Mouse (Mus musculus) liver, adult 2 months (tissue): Measurements from ENCODE around the gene H2-Aa. TPM values are rescaled to one million over a fixed set of nuclear protein-coding genes. Genes with fewer than 3 reads are reported as not detected.

ENCODE experiments used
- DNase-seq: peaks from one replicate; pipeline ENCODE4 v3.0.0-alpha.2; 2011; ENCODE audit warnings: low read depth, low spot score; ENCODE audit errors: extremely low read depth
- H3K27ac ChIP-seq: fragments of 200-500 bp; replicated peaks from 2 replicates; pipeline ENCODE4 v1.5.1; 2012; ENCODE audit warnings: low read depth, mild to moderate bottlenecking, control low read depth, inconsistent platforms, low read length; ENCODE audit not compliant: insufficient read depth
- H3K27me3 ChIP-seq: fragments of 200-500 bp; 2 replicates; pipeline ENCODE4 v1.6.1; 2012; ENCODE audit warnings: mild to moderate bottlenecking, moderate library complexity, low read length, inconsistent platforms; ENCODE audit not compliant: control insufficient read depth, insufficient read depth
- H3K36me3 ChIP-seq: fragments of 200-500 bp; 2 replicates; pipeline ENCODE4 v1.6.1; 2012; ENCODE audit warnings: low read length, inconsistent platforms; ENCODE audit not compliant: control insufficient read depth, insufficient read depth
- H3K4me1 ChIP-seq: fragments of 200-500 bp; 2 replicates; pipeline ENCODE4 v1.6.1; 2011; ENCODE audit warnings: low read length; ENCODE audit not compliant: control insufficient read depth, insufficient read depth
- H3K4me3 ChIP-seq: fragments of 200-500 bp; 2 replicates; pipeline ENCODE4 v1.5.1; 2011; ENCODE audit warnings: low read depth, mild to moderate bottlenecking, control low read depth, low read length, moderate library complexity; ENCODE audit not compliant: insufficient read depth
- H3K79me2 ChIP-seq: fragments of 200-500 bp; 2 replicates; pipeline ENCODE4 v1.6.1; 2012; ENCODE audit warnings: inconsistent platforms, mild to moderate bottlenecking, low read length, moderate library complexity; ENCODE audit not compliant: control insufficient read depth, insufficient read depth
- H3K9ac ChIP-seq: fragments of 200-500 bp; 2 replicates; pipeline ENCODE4 v1.6.1; 2012; ENCODE audit warnings: low read depth, mild to moderate bottlenecking, control low read depth, inconsistent platforms, low read length
- CTCF ChIP-seq: fragments of 200-500 bp; IDR thresholded peaks from 2 replicates; pipeline ENCODE4 v1.5.1; 2011; ENCODE audit warnings: low read depth, low read length, control low read depth
- POLR2A ChIP-seq: fragments of 200-500 bp; IDR thresholded peaks from 2 replicates; pipeline ENCODE4 v1.6.1; 2011; ENCODE audit warnings: low read length, control low read depth; ENCODE audit not compliant: insufficient read depth; ENCODE audit errors: extremely low read depth
- WGBS: fragments of 180-500 bp; shearing (Covaris S2); methylation state at CpG from one replicate; pipeline ENCODE4 v1.1.7; 2018; 5-methylcytosine and 5-hydroxymethylcytosine counted together
- polyA plus RNA-seq: library from polyadenylated mRNA; depleted of rRNA; stranded (reverse); fragments of >200 nt; gene quantifications from 2 replicates; pipeline ENCODE4 v1.2.3, GENCODE M21; 2012
- total RNA-seq: library from RNA; depleted of rRNA; stranded (reverse); fragments of >200 nt; gene quantifications from 2 replicates; pipeline ENCODE4 v1.2.3, GENCODE M21; 2014

The H2-Aa gene
- total and polyA plus RNA-seq, 2 experiments = 32.8 to 78.0 TPM

DNA sequence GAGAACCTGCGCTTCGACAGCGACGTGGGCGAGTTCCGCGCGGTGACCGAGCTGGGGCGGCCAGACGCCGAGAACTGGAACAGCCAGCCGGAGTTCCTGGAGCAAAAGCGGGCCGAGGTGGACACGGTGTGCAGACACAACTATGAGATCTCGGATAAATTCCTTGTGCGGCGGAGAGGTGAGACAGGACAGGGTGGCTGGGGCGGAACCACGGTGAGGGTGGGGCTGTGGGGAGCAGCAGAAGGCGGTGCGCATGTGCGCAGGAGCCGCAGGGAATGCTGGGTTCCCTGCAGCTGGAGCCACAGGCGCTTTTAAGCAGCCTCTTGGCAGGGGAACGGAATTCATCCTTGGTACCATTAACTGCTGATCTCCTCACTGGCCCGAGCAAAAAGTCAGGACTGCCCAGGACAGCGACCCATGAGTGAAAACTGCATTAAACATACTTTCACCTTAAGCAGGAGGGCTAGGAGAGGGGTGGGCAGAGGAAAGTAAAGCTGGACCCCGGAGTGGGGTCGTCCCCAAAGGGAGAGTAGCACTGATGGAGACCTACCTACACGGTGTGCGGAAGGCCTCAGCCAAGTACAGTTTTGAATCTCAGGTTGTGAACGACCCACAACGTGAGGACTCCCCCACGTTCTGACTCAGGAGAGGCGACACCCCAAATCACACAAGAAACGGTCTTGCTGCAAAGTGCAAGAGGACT is 22.2 kb upstream of the H2-Aa start:
- Histone ChIP-seq H3K36me3 (no peaks in the 10 kb centered on the region), H3K27me3 (no peaks in the 10 kb centered on the region), H3K4me3 (peak overlapping the region; percentile 74), H3K4me1 (no peaks in the 10 kb centered on the region), H3K79me2 (no peaks in the 10 kb centered on the region), H3K27ac (no peak overlapping the region), H3K9ac (peak overlapping the region; percentile 72)
- WGBS = 26% methylated on average over 38 of the region's 38 CpGs
- DNase-seq = peak; percentile 59
- TF ChIP-seq POLR2A = no peak
- no peak for TF ChIP-seq CTCF

DNA sequence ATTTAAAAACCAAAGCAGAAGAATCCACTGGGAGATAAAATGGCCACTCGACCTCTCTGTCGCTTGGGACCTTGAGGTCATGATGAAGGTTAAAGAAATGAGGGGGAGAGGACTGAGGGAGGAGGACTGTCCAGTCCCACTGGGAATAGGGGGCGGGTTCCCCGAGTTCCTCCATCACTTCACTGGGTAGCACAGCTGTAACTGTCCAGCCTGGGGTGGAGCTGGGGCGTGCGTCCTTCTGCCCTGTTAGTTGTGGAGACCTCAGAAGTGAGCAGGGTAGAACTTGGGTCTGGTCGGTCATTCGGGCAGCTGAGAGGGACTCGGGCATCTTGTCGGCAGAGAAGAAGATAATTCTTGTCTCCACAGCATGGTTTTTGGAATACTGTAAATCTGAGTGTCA is 21.6 kb upstream of the H2-Aa start:
- H3K79me2 ChIP-seq = no peaks in the 10 kb centered on the region
- H3K27me3 ChIP-seq = no peaks in the 10 kb centered on the region
- peak overlapping the region; percentile 72 for H3K9ac ChIP-seq
- H3K27ac ChIP-seq = no peak overlapping the region
- TF ChIP-seq POLR2A (no peak), CTCF (no peak)
- peak overlapping the region; percentile 74 for H3K4me3 ChIP-seq
- no peaks in the 10 kb centered on the region for H3K36me3 ChIP-seq
- 27% methylated on average over 10 of the region's 10 CpGs for WGBS
- no peaks in the 10 kb centered on the region for H3K4me1 ChIP-seq
- no peak for DNase-seq

DNA sequence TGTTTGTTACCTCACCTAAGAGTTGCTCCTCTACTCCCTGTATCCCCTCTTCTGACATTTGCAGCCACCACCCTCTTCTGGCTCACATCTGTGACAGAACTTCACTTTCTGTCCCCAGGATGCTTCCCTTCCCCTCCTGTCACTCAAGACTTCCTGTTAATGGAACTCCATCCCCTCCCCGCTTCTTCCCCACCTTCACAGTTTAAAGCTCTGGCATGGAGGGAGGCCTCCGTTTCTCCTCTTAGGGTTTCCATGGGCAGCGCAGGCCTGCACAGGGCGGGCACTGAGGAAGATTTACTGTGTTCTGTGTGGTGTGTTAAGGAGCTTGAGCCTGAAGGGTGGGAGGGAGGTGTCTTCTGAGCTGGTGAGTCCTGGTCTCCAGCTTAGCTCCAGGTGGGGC is 20.5 kb upstream of the H2-Aa start:
- Histone ChIP-seq H3K27ac (no peak overlapping the region), H3K4me1 (no peaks in the 10 kb centered on the region), H3K36me3 (no peaks in the 10 kb centered on the region), H3K9ac (no peak overlapping the region), H3K4me3 (no peak overlapping the region), H3K79me2 (no peaks in the 10 kb centered on the region), H3K27me3 (no peaks in the 10 kb centered on the region)
- WGBS = 79% methylated on average over 4 of the region's 4 CpGs
- no peak for TF ChIP-seq POLR2A
- no peak for TF ChIP-seq CTCF
- DNase-seq = no peak

DNA sequence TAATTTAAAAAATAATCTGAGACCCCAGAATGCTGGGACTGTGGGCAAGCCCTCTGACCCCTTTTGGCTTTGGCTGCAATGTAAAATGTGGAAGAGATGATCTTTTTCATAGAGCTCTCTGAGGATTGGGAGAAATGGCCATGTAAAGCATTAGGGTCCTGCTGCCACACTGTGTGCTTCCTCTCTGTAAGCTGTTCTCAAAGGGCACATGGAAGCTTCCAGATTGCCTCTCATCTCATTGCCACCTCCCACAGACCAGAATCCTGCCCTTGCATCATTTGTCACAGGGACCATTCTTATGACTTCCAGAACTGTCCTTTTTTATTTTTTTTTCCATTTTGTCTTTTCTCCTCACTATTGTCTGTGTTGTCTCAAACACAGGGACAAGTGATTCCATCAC is 19.6 kb upstream of the H2-Aa start:
- TF ChIP-seq POLR2A = no peak
- DNase-seq = no peak
- Histone ChIP-seq H3K4me3 (no peak overlapping the region), H3K36me3 (no peaks in the 10 kb centered on the region), H3K27ac (no peak overlapping the region), H3K27me3 (no peaks in the 10 kb centered on the region), H3K4me1 (no peaks in the 10 kb centered on the region), H3K79me2 (no peaks in the 10 kb centered on the region), H3K9ac (no peak overlapping the region)

DNA sequence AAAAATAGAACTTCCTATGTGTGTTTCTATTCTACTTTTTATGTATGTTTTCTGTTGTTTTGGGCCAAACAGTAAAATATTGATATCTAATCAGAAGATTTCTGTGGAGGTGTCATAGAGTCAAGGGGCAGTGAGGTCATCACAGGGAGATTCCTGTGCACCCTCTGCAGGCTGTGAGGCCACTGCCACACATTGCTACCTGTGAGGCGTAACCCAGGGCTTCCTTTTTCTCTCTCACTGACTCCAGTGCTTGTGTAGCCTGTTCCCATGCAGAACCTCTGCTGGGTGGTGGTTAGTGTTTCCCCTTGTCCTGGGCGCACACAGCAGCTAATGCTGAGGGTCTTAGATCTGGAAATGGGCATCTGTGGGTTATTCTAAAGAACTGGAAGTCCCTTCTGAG is 18.8 kb upstream of the H2-Aa start:
- Histone ChIP-seq H3K4me1 (no peaks in the 10 kb centered on the region), H3K27me3 (no peaks in the 10 kb centered on the region), H3K27ac (no peak overlapping the region), H3K79me2 (no peaks in the 10 kb centered on the region), H3K9ac (no peak overlapping the region), H3K36me3 (no peaks in the 10 kb centered on the region), H3K4me3 (peak overlapping the region; percentile 21; the same call in 1 of the 2 replicates)
- WGBS = 81% methylated on average over 2 of the region's 2 CpGs
- TF ChIP-seq POLR2A (no peak), CTCF (no peak)
- DNase-seq = no peak

DNA sequence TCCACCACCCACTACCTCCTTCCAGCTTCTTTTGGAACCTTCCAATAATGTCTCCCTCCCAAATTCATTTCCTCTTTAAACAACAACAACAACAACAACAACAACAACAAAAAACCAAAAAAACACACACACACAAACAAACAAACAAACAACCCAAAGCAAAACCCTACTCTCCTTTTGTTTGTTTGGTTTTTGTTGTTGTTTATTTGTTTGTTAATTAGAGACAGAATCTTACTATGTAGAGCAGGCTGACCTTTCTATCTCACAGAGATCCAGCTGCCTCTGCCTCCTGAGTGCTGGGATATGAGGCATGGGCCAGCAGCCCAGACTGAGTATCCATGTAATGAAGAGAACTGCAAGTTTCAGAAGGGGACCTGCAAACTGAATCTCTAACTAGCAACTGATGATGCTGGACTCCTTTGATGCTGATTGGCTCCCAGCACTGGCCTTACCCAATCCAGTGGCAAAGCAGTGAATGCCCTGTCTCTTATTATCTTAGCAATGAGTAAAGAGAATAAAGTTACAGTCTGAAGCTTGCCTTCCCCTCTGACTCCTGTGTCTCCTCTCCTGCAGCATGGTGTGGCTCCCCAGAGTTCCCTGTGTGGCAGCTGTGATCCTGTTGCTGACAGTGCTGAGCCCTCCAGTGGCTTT is 17.9 kb upstream of the H2-Aa start, which contains the start of gene H2-Eb1:
TSS of gene H2-Eb1 (plus strand) at position 488 of the 651 bp plus-strand sequence.
- peak within 1 kb of the TSS; percentile 21 for H3K4me3 ChIP-seq
- no peaks in the 10 kb centered on the region for H3K36me3 ChIP-seq
- no peak within 1 kb of the TSS for H3K27ac ChIP-seq
- TF ChIP-seq POLR2A = no peak
- no peak for TF ChIP-seq CTCF
- no peaks in the 10 kb centered on the region for H3K27me3 ChIP-seq
- H3K9ac ChIP-seq = peak within 1 kb of the TSS; percentile 5; the same call in 1 of the 2 replicates
- no peaks in the 10 kb centered on the region for H3K79me2 ChIP-seq
- peak; percentile 77 for DNase-seq
- H3K4me1 ChIP-seq = no peaks in the 10 kb centered on the region
